Mouse (Mus musculus): Measurements from ENCODE around the gene Asap2. TPM values are rescaled to one million over a fixed set of nuclear protein-coding genes. Genes with fewer than 3 reads are reported as not detected.

Asap2 gene
- total RNA-seq, 4 experiments from 2014 or later = 28.9 to 32.2 (median 30.6) TPM

DNA sequence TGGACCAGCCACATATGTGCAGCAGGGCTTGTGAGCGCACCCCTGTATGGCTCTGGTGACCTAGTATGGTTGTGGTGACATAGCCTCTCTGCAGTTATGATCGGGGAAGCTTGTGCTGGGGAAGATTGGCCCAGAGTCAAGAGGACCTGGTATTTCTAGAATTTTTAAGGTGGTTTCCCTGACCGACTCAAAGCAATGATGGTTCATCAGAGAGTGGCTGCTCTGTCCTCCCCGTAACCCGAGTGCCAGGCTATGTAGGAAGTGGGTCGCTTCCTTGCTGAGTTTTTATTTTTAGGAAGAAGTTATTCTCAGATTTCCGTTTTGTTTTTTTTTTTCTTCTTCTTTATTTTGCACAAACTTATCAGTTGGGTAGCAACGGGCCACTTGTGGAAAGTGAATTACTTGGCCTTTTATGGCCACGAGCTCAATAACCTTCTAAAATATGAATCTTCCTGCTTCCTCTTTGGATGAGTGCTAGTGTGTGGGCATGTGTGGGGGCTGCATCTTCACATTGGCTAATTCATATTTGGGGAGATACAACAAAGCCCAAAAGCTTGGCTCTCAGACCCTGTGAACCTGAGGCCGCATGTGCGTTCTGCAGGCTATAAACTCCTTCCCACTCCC lies 218.0 kb downstream of the Asap2 start:
- no peak for DNase-seq (ENCODE audit: low spot score in 2 of 2)

GRCm38 (mm10) chr12:21209273-21209672 lies 219.0 kb downstream of the Asap2 start:
- no peak for DNase-seq (ENCODE audit: low spot score in 2 of 2)

DNA sequence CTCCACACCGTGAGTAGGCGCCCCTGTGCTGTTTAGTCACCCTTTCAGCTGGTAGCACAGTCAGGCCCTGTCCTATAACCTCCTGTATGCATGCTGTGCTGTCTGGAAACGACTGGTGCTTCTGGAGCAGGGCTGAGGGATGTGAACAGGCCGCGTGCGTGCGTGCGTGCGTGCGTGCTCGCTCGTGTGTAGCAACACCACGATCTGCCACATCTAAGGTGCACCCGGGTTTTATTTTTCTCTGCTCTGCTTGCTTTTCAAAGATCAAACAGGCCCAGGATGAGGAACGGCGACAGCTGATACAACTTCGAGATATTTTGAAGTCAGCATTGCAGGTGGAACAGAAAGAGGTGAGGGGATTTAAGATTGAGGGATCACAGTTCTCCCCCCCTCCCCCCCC lies 222.6 kb downstream of the Asap2 start:
- DNase-seq (ENCODE audit: low spot score in 2 of 2) = no peak

DNA sequence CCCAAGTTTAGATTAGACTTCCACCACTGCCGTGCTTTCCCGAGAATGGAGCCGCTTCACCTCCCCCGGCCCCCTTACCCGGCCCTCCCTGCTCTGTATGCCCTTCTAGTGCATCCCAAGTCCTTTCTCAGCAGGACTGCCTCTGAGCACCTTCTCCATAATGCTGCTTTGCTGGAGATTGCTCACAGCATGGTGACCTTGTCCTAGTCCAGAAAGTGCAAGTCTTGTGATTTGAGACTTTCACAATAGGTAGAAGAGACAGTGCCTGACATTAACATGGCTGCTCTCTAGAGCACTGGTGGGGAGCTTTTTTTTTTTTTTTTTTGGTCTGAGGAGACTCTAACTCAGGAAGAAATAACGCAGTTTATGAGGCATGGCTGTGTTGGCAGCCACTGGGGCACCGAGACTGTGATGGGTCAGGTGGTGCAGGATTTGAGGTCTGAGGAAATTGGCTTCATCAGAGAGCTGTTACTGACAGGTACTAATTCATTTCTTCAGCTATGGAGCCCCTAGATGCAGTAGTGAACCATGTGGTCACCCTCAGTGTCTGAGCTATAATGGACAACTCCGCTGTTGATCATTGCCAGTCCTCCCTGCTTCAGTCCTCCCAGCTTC lies 224.4 kb downstream of the Asap2 start:
- no peak for DNase-seq (ENCODE audit: low spot score in 2 of 2)

DNA sequence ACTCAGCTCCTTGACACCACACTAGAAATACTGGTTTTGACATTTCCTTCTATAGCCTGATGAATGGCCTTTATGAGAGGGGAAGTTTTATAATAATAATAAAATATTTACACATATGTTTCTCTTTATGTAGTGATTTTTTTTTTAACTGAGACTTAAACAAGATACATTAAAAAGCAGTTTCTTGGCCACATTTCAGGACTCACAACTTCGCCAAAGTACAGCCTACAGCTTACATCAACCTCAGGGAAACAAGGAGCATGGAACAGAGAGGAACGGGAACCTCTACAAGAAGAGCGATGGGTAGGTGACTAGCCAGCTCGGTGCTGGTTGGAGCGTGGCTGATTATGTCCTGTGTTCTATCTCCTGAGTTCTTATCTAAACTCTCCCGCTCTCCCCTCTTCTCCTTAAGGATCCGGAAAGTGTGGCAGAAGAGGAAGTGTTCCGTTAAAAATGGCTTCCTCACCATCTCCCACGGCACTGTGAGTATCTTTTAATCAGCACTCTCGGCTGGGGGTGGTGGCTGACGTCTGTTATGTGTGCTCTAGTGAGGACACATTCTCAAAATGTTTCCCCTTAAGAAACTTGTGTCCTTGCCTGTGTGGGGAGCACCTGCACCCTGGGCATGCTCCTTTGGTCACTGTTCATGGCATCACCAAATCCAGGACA lies 227.7 kb downstream of the Asap2 start:
- DNase-seq (ENCODE audit: low spot score in 2 of 2) = no peak

DNA sequence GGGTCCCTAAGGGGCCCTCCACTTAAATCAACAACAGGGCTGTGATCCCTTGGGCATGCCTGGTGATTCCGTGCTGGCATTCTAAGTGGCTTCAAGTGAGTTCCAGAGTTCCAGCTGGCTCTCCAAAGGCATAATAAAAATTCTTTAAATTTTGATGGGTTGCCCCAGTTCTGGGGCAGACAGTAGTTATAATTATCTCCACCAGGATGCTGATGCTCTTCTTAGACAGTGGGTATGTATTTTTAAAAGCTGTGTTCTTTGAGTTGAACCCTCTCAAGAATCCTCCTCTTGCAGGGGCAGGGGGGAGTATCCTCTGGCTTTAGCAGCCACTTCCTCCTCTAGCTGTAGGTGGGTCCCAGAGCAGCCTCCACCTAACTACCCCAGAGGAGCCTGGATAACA lies 230.3 kb downstream of the Asap2 start:
- DNase-seq (ENCODE audit: low spot score in 2 of 2) = no peak

DNA sequence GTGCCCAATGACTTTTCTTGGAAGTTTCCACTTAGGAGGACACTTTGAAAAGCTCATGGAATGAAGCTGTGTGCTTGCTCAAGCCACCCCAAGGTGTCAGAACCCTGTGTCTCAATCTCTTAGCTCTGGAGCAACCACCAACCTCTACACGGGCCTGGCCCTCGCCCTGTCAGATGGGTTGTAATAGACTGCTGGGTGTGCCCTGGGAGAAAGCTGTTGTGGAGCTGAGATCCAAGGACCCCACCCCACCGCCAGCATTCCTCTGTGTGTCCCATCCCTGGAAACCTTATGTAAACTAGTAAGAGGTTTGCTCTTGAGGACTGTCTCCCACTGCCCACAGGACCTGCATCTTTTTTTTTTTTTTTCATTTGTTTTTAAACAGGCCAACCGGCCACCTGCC lies 233.7 kb downstream of the Asap2 start:
- no peak for DNase-seq (ENCODE audit: low spot score in 2 of 2)

- no peak for DNase-seq (ENCODE audit: low spot score in 2 of 2)
Observed at GRCm38 (mm10) chr12:21225358-21225757, 235.1 kb downstream of the Asap2 start.

- no peak for DNase-seq (ENCODE audit: low spot score in 2 of 2)
Observed at GRCm38 (mm10) chr12:21226316-21226715, 236.1 kb downstream of the Asap2 start.

- no peak for DNase-seq (ENCODE audit: low spot score in 2 of 2)
Observed at GRCm38 (mm10) chr12:21227076-21227980, 237.1 kb downstream of the Asap2 start.

DNA sequence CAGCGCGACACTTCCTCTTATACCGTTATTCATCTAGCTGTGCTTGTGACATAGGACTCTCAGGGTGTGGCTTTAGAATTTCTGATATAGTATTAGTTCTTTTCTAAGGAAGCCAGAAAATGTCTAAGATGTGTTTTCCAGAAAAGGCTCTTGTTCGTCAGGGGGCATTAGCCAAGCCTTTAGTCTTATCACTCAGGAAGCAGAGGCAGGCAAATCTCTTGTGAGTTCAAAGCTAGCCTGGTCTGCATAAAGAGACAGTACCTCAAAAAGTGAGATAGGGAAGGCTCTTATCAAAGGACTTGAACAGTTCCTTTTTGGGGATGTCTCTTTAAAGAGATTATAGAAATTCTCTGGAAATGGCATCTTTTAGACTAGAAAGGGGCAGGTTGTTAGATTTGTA lies 238.4 kb downstream of the Asap2 start:
- no peak for DNase-seq (ENCODE audit: low spot score in 2 of 2)

DNA sequence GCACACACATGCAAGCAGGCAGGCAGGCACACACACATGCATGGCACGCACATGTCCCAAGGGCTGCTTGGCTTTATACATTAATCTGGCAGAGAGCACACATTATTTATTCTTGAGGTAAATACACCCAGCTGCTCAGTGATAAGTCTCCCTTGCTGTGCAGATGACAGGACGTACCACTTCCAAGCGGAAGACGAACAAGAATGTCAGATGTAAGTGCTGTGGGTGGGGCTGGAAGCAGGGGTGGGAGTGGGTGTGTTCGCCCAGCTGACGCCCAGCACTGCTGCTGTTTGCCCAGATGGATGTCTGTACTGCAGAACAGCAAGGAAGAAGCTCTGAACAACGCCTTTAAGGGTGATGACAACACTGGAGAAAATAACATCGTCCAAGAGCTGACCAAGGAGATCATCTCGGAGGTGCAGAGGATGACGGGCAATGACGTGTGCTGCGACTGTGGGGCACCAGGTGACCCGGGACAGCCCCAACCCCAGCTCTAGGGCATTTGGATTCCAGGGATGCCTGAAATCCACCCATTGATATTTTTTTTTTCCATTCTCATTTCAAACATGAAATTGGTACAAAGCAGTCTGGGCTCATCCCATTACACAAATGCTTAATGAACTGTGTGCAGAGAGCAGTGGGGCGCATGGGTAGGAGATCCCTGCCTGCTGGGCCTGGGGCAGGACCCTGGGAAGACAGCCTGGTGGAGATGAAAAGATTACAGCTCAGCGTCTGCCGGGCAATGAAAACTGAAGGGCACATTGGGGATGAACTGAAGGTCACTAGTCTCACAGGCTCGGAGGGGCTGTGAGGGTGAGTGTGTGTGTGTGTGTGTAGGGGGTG lies 239.0 kb downstream of the Asap2 start:
- DNase-seq (ENCODE audit: low spot score in 2 of 2) = no peak

GRCm38 (mm10) chr12:21233727-21234126 lies 243.5 kb downstream of the Asap2 start:
- DNase-seq (ENCODE audit: low spot score in 2 of 2) = no peak

GRCm38 (mm10) chr12:21234560-21234959 lies 244.3 kb downstream of the Asap2 start:
- no peak for DNase-seq (ENCODE audit: low spot score in 2 of 2)

GRCm38 (mm10) chr12:21241965-21242364 lies 251.7 kb downstream of the Asap2 start:
- no peak for DNase-seq (ENCODE audit: low spot score in 2 of 2)

- no peak for DNase-seq (ENCODE audit: low spot score in 2 of 2)
Observed at GRCm38 (mm10) chr12:21244375-21244960, 254.2 kb downstream of the Asap2 start.

GRCm38 (mm10) chr12:21247711-21248392 lies 257.6 kb downstream of the Asap2 start:
- no peak for DNase-seq (ENCODE audit: low spot score in 2 of 2)

DNA sequence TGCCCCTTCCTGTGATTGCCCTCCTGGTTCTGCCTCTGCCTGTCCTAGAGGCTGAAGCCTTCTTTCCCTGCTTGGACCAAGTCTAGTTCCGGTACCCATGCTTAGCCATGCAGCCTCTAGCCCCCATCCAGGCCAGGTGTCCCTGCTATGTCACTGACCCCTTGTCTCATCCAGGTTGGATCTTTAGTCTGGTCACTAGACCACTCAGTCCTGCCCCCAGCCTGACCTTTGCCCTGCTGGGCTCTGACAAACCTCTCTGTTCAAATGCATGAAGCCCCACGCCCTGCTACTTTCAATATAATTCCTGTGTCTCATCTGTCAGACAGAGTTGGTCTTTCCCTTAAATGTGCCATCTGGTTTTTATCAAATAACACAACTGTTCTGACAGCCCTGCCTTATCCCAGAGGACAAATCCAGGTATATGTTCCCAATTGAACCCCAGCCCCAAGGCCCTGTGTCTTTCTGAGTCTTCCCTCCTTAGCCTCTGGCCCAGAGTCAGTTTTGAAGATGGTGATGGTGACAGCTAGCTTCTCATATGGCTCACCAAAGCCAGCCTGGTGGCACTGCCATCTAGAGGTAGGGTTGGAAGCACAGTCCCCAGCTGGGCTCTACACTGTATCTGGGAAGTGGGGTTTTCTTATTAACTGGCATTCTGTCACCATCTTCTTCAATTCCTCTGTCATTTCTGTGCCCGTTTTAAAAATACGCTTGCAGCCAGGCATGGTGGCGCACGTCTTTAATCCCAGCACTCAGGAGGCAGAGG lies 270.4 kb downstream of the Asap2 start:
- DNase-seq (ENCODE audit: low spot score in 2 of 2) = no peak

GRCm38 (mm10) chr12:21261521-21261920 lies 271.3 kb downstream of the Asap2 start:
- DNase-seq (ENCODE audit: low spot score in 2 of 2) = no peak
